Mouse (Mus musculus) liver, embryonic 11.5 days (tissue): ENCODE measurements around the gene Gcgr. TPM values are rescaled to one million over a fixed set of nuclear protein-coding genes. Genes with fewer than 3 reads are reported as not detected.

Source experiments
- ATAC-seq: fragments of 200-750 bp; cut with Nextera tagmentation; replicated peaks from 2 replicates; pipeline ENCODE4 v1.8.0; 2017; ENCODE audit warnings: moderate number of reproducible peaks, mild to moderate bottlenecking, moderate TSS enrichment, moderate library complexity; ENCODE audit not compliant: low FRiP score
- DNase-seq: peaks from one replicate; pipeline ENCODE4 v3.0.0-alpha.2; 2017; ENCODE audit warnings: low spot score
- H3K27ac ChIP-seq: fragments of 300-500 bp; sonication (generic); 2 replicates; pipeline ENCODE4 v1.5.1; 2014; ENCODE audit warnings: mild to moderate bottlenecking, low read depth, low read length, control low read depth
- H3K27me3 ChIP-seq: fragments of 300-500 bp; sonication (generic); replicated peaks from 2 replicates; pipeline ENCODE4 v1.6.1; 2014; ENCODE audit warnings: low read length, mixed read lengths; ENCODE audit not compliant: control insufficient read depth, insufficient read depth
- H3K36me3 ChIP-seq: fragments of 300-500 bp; sonication (generic); 2 replicates; pipeline ENCODE4 v1.6.1; 2014; ENCODE audit warnings: mild to moderate bottlenecking, low read length, moderate library complexity, mixed read lengths; ENCODE audit not compliant: control insufficient read depth, insufficient read depth
- H3K4me1 ChIP-seq: fragments of 300-500 bp; sonication (generic); replicated peaks from 2 replicates; pipeline ENCODE4 v1.6.1; 2014; ENCODE audit warnings: low read length, mixed read lengths; ENCODE audit not compliant: control insufficient read depth, insufficient read depth
- H3K4me2 ChIP-seq: fragments of 300-500 bp; sonication (generic); 2 replicates; pipeline ENCODE4 v1.6.1; 2014; ENCODE audit warnings: mild to moderate bottlenecking, control low read depth, moderate library complexity
- H3K4me3 ChIP-seq: fragments of 300-500 bp; sonication (generic); 2 replicates; pipeline ENCODE4 v1.5.1; 2014; ENCODE audit warnings: low read depth, low read length, control low read depth
- H3K9ac ChIP-seq: fragments of 300-500 bp; sonication (generic); 2 replicates; pipeline ENCODE4 v1.6.1; 2014; ENCODE audit warnings: low read depth, low read length, control low read depth
- H3K9me3 ChIP-seq: fragments of 300-500 bp; sonication (generic); 2 replicates; pipeline ENCODE4 v1.6.1; 2016; ENCODE audit warnings: low read length, inconsistent platforms, mixed read lengths; ENCODE audit not compliant: control insufficient read depth
- WGBS: fragments of 180-500 bp; shearing (Covaris S2); extraction: QIAGEN DNeasy Blood & Tissue Kit; methylation state at CpG from one replicate; pipeline ENCODE4 v1.1.7; 2014; 5-methylcytosine and 5-hydroxymethylcytosine counted together
- polyA plus RNA-seq: library from polyadenylated mRNA; unstranded; fragments of >200 nt; fragmentation: Nextera tagmentation; extraction: Ambion mirVana; gene quantifications from 2 replicates; pipeline ENCODE4 v1.2.1, GENCODE M21; 2014

Gene Gcgr
- polyA plus RNA-seq, 1 experiment from 2014 or later, result 7.7 TPM

- ATAC-seq, result no peak
- DNase-seq, result no peak
- Histone ChIP-seq H3K4me1 (no peaks in the 10 kb centered on the region), H3K27me3 (no peaks in the 10 kb centered on the region), H3K9ac (no peak overlapping the region), H3K36me3 (peaks cover 86% of the 10 kb centered on the region), H3K4me2 (no peak overlapping the region), H3K27ac (no peak overlapping the region), H3K9me3 (no peaks in the 10 kb centered on the region), H3K4me3 (no peak overlapping the region)
- 94% methylated on average over 13 of the region's 13 CpGs for WGBS
These were observed 32.5 kb downstream of the Gcgr start for GRCm38 (mm10) chr11:120562949-120563348.

GRCm38 (mm10) chr11:120565114-120565513 lies 34.6 kb downstream of the Gcgr start:
- DNase-seq (no peak), ATAC-seq (no peak)
- H3K4me3 ChIP-seq, result no peak overlapping the region
- H3K4me2 ChIP-seq, result no peak overlapping the region
- no peaks in the 10 kb centered on the region for H3K9me3 ChIP-seq
- no peak overlapping the region for H3K27ac ChIP-seq
- H3K27me3 ChIP-seq, result no peaks in the 10 kb centered on the region
- no peak overlapping the region for H3K9ac ChIP-seq
- no peaks in the 10 kb centered on the region for H3K4me1 ChIP-seq
- 86% methylated on average over 9 of the region's 9 CpGs for WGBS
- H3K36me3 ChIP-seq, result peaks cover 84% of the 10 kb centered on the region

- 95% methylated on average over 6 of the region's 6 CpGs for WGBS
- DNase-seq, result no peak
- Histone ChIP-seq H3K4me3 (no peak overlapping the region), H3K4me1 (peaks cover 14% of the 10 kb centered on the region), H3K36me3 (peaks cover 66% of the 10 kb centered on the region), H3K9ac (no peak overlapping the region), H3K27me3 (no peaks in the 10 kb centered on the region), H3K4me2 (no peak overlapping the region), H3K9me3 (no peaks in the 10 kb centered on the region), H3K27ac (no peak overlapping the region)
- ATAC-seq, result no peak
These were observed 37.8 kb downstream of the Gcgr start for GRCm38 (mm10) chr11:120568324-120568723.

- 39% methylated on average over 3 of the region's 3 CpGs for WGBS
- no peak for DNase-seq
- Histone ChIP-seq H3K27ac (no peak overlapping the region), H3K9me3 (no peaks in the 10 kb centered on the region), H3K4me3 (peak overlapping the region; percentile 81), H3K36me3 (peaks cover 41% of the 10 kb centered on the region), H3K9ac (peak overlapping the region; percentile 97), H3K4me1 (peaks cover 25% of the 10 kb centered on the region), H3K4me2 (peak overlapping the region; percentile 93), H3K27me3 (no peaks in the 10 kb centered on the region)
- no peak for ATAC-seq
These were observed 40.6 kb downstream of the Gcgr start for GRCm38 (mm10) chr11:120571122-120571521.

- H3K4me1 ChIP-seq, result peaks cover 25% of the 10 kb centered on the region
- DNase-seq (no peak), ATAC-seq (no peak)
- H3K27ac ChIP-seq, result peak overlapping the region; percentile 85
- peaks cover 34% of the 10 kb centered on the region for H3K36me3 ChIP-seq
- H3K4me3 ChIP-seq, result peak overlapping the region; percentile 81
- WGBS, result 6% methylated on average over 11 of the region's 11 CpGs
- no peaks in the 10 kb centered on the region for H3K27me3 ChIP-seq
- no peaks in the 10 kb centered on the region for H3K9me3 ChIP-seq
- H3K9ac ChIP-seq, result peak overlapping the region; percentile 97
- peak overlapping the region; percentile 93 for H3K4me2 ChIP-seq
These were observed 41.4 kb downstream of the Gcgr start for GRCm38 (mm10) chr11:120571754-120572416.

GRCm38 (mm10) chr11:120572417-120572751 lies 41.9 kb downstream of the Gcgr start:
- peak overlapping the region; percentile 97 for H3K9ac ChIP-seq
- H3K36me3 ChIP-seq, result peaks cover 33% of the 10 kb centered on the region
- under 1% methylated on average over 21 of the region's 24 CpGs for WGBS
- H3K4me1 ChIP-seq, result peaks cover 29% of the 10 kb centered on the region
- peak overlapping the region; percentile 93 for H3K4me2 ChIP-seq
- H3K27me3 ChIP-seq, result no peaks in the 10 kb centered on the region
- DNase-seq (no peak), ATAC-seq (peak; percentile 33)
- H3K4me3 ChIP-seq, result peak overlapping the region; percentile 81
- H3K27ac ChIP-seq, result peak overlapping the region; percentile 85
- H3K9me3 ChIP-seq, result no peaks in the 10 kb centered on the region

- Histone ChIP-seq H3K27me3 (no peaks in the 10 kb centered on the region), H3K36me3 (peaks cover 34% of the 10 kb centered on the region), H3K4me1 (peaks cover 29% of the 10 kb centered on the region), H3K27ac (peak within 1 kb of the TSS; percentile 85), H3K9ac (peak within 1 kb of the TSS; percentile 97), H3K4me3 (peak within 1 kb of the TSS; percentile 81), H3K4me2 (peak within 1 kb of the TSS; percentile 93), H3K9me3 (no peaks in the 10 kb centered on the region)
- ATAC-seq, result peak; percentile 92
- DNase-seq, result peak; percentile 99
- under 1% methylated on average over 93 of the region's 94 CpGs for WGBS
These were observed 42.5 kb downstream of the Gcgr start, which contains the start of gene P4hb for GRCm38 (mm10) chr11:120572752-120573584. TSS of gene P4hb (minus strand) at chr11:120573253.

GRCm38 (mm10) chr11:120573585-120574277 lies 43.2 kb downstream of the Gcgr start:
- Histone ChIP-seq H3K9ac (peak overlapping the region; percentile 97), H3K4me2 (peak overlapping the region; percentile 93), H3K9me3 (no peaks in the 10 kb centered on the region), H3K27me3 (no peaks in the 10 kb centered on the region), H3K4me3 (peak overlapping the region; percentile 81), H3K4me1 (peaks cover 29% of the 10 kb centered on the region), H3K36me3 (peaks cover 35% of the 10 kb centered on the region), H3K27ac (peak overlapping the region; percentile 85)
- ATAC-seq, result 0 out of 2 replicates have a peak, but pooled peaks have one; percentile 0
- peak; percentile 56 for DNase-seq
- WGBS, result 0% methylated on average over 23 of the region's 23 CpGs
